Mouse (Mus musculus) heart, adult 2 months (tissue): ENCODE data around the gene Entpd7.

Experiments
- CTCF ChIP-seq: fragments of 200-600 bp; IDR thresholded peaks from 2 replicates; pipeline ENCODE4 v1.8.1; 2022; ENCODE audit warnings: antibody characterized with exemption, mild to moderate bottlenecking, moderate library complexity
- EP300 ChIP-seq: fragments of 200-500 bp; IDR thresholded peaks from 2 replicates; pipeline ENCODE4 v1.6.1; 2011; ENCODE audit warnings: low read depth, low read length, control low read depth; ENCODE audit not compliant: insufficient read depth
- POLR2A ChIP-seq: fragments of 200-500 bp; IDR thresholded peaks from 2 replicates; pipeline ENCODE4 v1.6.1; 2011; ENCODE audit warnings: mild to moderate bottlenecking, low read depth, low read length, control low read depth; ENCODE audit not compliant: insufficient read depth

GRCm38 (mm10) chr19:43669136-43669759, 20.2 kb upstream of the Entpd7 start:
- TF ChIP-seq POLR2A (no peak), CTCF (no peak), EP300 (no peak)
